8 mouse cellular contexts compared by ENCODE assay signal in genomic region chr9:108479241-108479640, GRCm38 (mm10). TPM values are rescaled to one million over a fixed set of nuclear protein-coding genes. Genes with fewer than 3 reads are reported as not detected.
DNase-seq lines count a peak whose midpoint lies in the region; ATAC-seq and TF ChIP-seq lines count a peak whose summit lies in the region.

No protein-coding gene starts in this region.

- peaks cover 1 to 10% of the 10 kb centered on the region in 2 experiments; a peak in 2 of 4 replicates for H3K4me1 ChIP-seq in ES-E14 (ENCODE audit: control insufficient read depth in 2 of 2, insufficient read depth in 2 of 2, low read length in 2 of 2, poor library complexity in 1 of 2)
- H3K4me1 ChIP-seq in hindbrain, embryonic 10.5 days (replicated peaks): peaks cover 35% of the 10 kb centered on the region
- H3K4me1 ChIP-seq in liver, embryonic 16.5 days (ENCODE audit: control insufficient read depth, low read depth, low read length): peaks cover 7% of the 10 kb centered on the region

- H3K36me3 ChIP-seq in ES-E14 (ENCODE audit: control insufficient read depth, insufficient read depth, low read length, poor library complexity, severe bottlenecking): no peaks in the 10 kb centered on the region
- peaks cover 32% of the 10 kb centered on the region for H3K36me3 ChIP-seq in hindbrain, embryonic 10.5 days
- no peaks in the 10 kb centered on the region for H3K36me3 ChIP-seq in liver, embryonic 16.5 days (ENCODE audit: control insufficient read depth, insufficient read depth)

- intact Hi-C loops in gastrocnemius, postnatal 14 days (cut with DNase I; ENCODE audit: low total_unique reads): no loop called here

- ATAC-seq in liver, embryonic 16.5 days (ENCODE audit: low read depth): no peak
- no peak for ATAC-seq in monocyte, adult 5-6 weeks (replicated peaks; ENCODE audit: insufficient number of reproducible peaks, low FRiP score, low TSS enrichment, poor library complexity, severe bottlenecking)

- WGBS in hindbrain, embryonic 10.5 days: 40% methylated on average over 11 of the region's 11 CpGs
- 29% methylated on average over 11 of the region's 11 CpGs for WGBS in liver, embryonic 16.5 days (ENCODE audit: insufficient replicate concordance)

- no peaks in the 10 kb centered on the region for H3K27me3 ChIP-seq in hindbrain, embryonic 10.5 days (ENCODE audit: insufficient read depth, poor library complexity, severe bottlenecking)
- peaks cover 7% of the 10 kb centered on the region for H3K27me3 ChIP-seq in liver, embryonic 16.5 days (ENCODE audit: control insufficient read depth, insufficient read depth, low read depth, low read length)

- DNase-seq in gastrocnemius, postnatal 10 days: peak; percentile 25
- no peak for DNase-seq in gastrocnemius, postnatal 14 days
- peak; percentile 25 for DNase-seq in ES-E14 (ENCODE audit: low read depth, low spot score)
- peak; percentile 56 for DNase-seq in hindbrain, embryonic 10.5 days (ENCODE audit: low spot score)
- DNase-seq in cerebellum, adult 18-20 months: no peak
- no peak for DNase-seq in spleen, postnatal 4 days (ENCODE audit: low spot score in 2 of 2)

- peak overlapping the region in 1 of 2 experiments; percentile 47; a peak in 2 of 4 replicates for H3K4me3 ChIP-seq in ES-E14 (ENCODE audit: insufficient read depth in 1 of 2, low read depth in 1 of 2, low read length in 2 of 2, poor library complexity in 1 of 2, severe bottlenecking in 1 of 2)
- H3K4me3 ChIP-seq in hindbrain, embryonic 10.5 days: peak overlapping the region; percentile 56
- no peak overlapping the region for H3K4me3 ChIP-seq in liver, embryonic 16.5 days (ENCODE audit: low read depth, low read length)

- in situ Hi-C loops in ES-E14 (cut with MboI; ENCODE audit: low sequenced_read_pairs in 2 of 2, unreplicated experiment in 2 of 2): no loop called here

- no peak overlapping the region for H3K9ac ChIP-seq in ES-E14 (ENCODE audit: insufficient read depth, low read depth, low read length, poor library complexity, severe bottlenecking)
- no peak overlapping the region for H3K9ac ChIP-seq in liver, embryonic 16.5 days (ENCODE audit: low read depth, low read length)

- no peak overlapping the region for H3K27ac ChIP-seq in ES-E14 (ENCODE audit: insufficient read depth, low read depth, low read length, poor library complexity, severe bottlenecking)
- H3K27ac ChIP-seq in hindbrain, embryonic 10.5 days: peak overlapping the region; percentile 87
- no peak overlapping the region for H3K27ac ChIP-seq in liver, embryonic 16.5 days (ENCODE audit: low read length)

- no peaks in the 10 kb centered on the region for H3K9me3 ChIP-seq in ES-E14 (ENCODE audit: control insufficient read depth, insufficient read depth, low read depth, low read length)
- no peaks in the 10 kb centered on the region for H3K9me3 ChIP-seq in hindbrain, embryonic 10.5 days
- no peaks in the 10 kb centered on the region for H3K9me3 ChIP-seq in liver, embryonic 16.5 days (replicated peaks; ENCODE audit: control insufficient read depth, low read length)

- peak overlapping the region; percentile 56; the same call in 1 of the 2 replicates for H3K4me2 ChIP-seq in liver, embryonic 16.5 days (ENCODE audit: low read depth, low read length)

TF ChIP-seq in ES-E14, 5 proteins besides CTCF, POLR2A, EP300 and RAD21:
- TF ChIP-seq ZNF384 (IDR thresholded peaks at IDR 0.05; ENCODE audit: low read depth, low read length): no peak
- no peak for TF ChIP-seq MAFK (IDR thresholded peaks at IDR 0.05; ENCODE audit: insufficient read depth, low read depth, low read length)
- no peak for TF ChIP-seq ZC3H11A (IDR thresholded peaks at IDR 0.05; ENCODE audit: borderline replicate concordance, low read depth, low read length)
- TF ChIP-seq CHD2 (IDR thresholded peaks at IDR 0.05; ENCODE audit: low read depth, low read length): no peak
- no peak for TF ChIP-seq HCFC1 (IDR thresholded peaks at IDR 0.05; ENCODE audit: borderline replicate concordance, insufficient read depth, low read length)

RNA-seq across cellular contexts. Expression of gene Lamb2, which starts 0.3 kb away (rescaled TPM):
- total RNA-seq in gastrocnemius, postnatal 10 days (2021): 100 to 1,000 TPM; 156 to 169 TPM
- 100 to 1,000 TPM; 118 to 125 TPM for total RNA-seq in gastrocnemius, postnatal 14 days (2021)
- 50.6 and 54.5 TPM in 2 replicates for total RNA-seq in ES-E14 (2012; rRNA removed)
- polyA plus RNA-seq in hindbrain, embryonic 10.5 days (2016; fragmentation: Nextera tagmentation; extraction: Ambion mirVana): 40.8 and 41.0 TPM in 2 replicates
- polyA plus RNA-seq in liver, embryonic 16.5 days (2015; fragmentation: Nextera tagmentation; extraction: Ambion mirVana): 9.7 and 10.7 TPM in 2 replicates
- not detected in 3 replicates for total RNA-seq in monocyte, adult 5-6 weeks (2017)

RNA-seq across cellular contexts. Expression of gene Usp19, which starts 11.2 kb away (rescaled TPM):
- total RNA-seq in gastrocnemius, postnatal 10 days (2021): 100 to 1,000 TPM in 1 of 2 experiments, 10 to 100 TPM in 1; 91.5 to 109 TPM
- total RNA-seq in gastrocnemius, postnatal 14 days (2021): 10 to 100 TPM; 85.9 to 92.0 TPM
- 92.1 and 126 TPM in 2 replicates for total RNA-seq in ES-E14 (2012; rRNA removed)
- 86.5 and 87.8 TPM in 2 replicates for polyA plus RNA-seq in hindbrain, embryonic 10.5 days (2016; fragmentation: Nextera tagmentation; extraction: Ambion mirVana)
- 25.7 and 28.6 TPM in 2 replicates for polyA plus RNA-seq in liver, embryonic 16.5 days (2015; fragmentation: Nextera tagmentation; extraction: Ambion mirVana)
- total RNA-seq in monocyte, adult 5-6 weeks (2017): 39.9 to 81.2 TPM (median 50.5 TPM) in 3 replicates

RNA-seq across cellular contexts. Expression of gene Klhdc8b, which starts 17.9 kb away (rescaled TPM):
- 1 to 10 TPM; 8.0 to 8.8 TPM for total RNA-seq in gastrocnemius, postnatal 10 days (2021)
- 1 to 10 TPM; 4.1 to 4.6 TPM for total RNA-seq in gastrocnemius, postnatal 14 days (2021)
- 6.6 and 6.7 TPM in 2 replicates for total RNA-seq in ES-E14 (2012; rRNA removed)
- 29.5 and 41.3 TPM in 2 replicates for polyA plus RNA-seq in hindbrain, embryonic 10.5 days (2016; fragmentation: Nextera tagmentation; extraction: Ambion mirVana)
- polyA plus RNA-seq in liver, embryonic 16.5 days (2015; fragmentation: Nextera tagmentation; extraction: Ambion mirVana): 13.3 and 14.8 TPM in 2 replicates
- 0.48 to 0.97 TPM in 2 of 3 replicates, not detected in the other for total RNA-seq in monocyte, adult 5-6 weeks (2017)

RNA-seq across cellular contexts. Expression of gene Ccdc71, which starts 18.9 kb away (rescaled TPM):
- total RNA-seq in gastrocnemius, postnatal 10 days (2021): 10 to 100 TPM; 20.9 to 21.2 TPM
- 10 to 100 TPM; 15.6 to 17.5 TPM for total RNA-seq in gastrocnemius, postnatal 14 days (2021)
- 16.7 and 18.6 TPM in 2 replicates for total RNA-seq in ES-E14 (2012; rRNA removed)
- polyA plus RNA-seq in hindbrain, embryonic 10.5 days (2016; fragmentation: Nextera tagmentation; extraction: Ambion mirVana): 56.1 and 56.9 TPM in 2 replicates
- 17.4 and 19.8 TPM in 2 replicates for polyA plus RNA-seq in liver, embryonic 16.5 days (2015; fragmentation: Nextera tagmentation; extraction: Ambion mirVana)
- 12.6 to 19.5 TPM (median 14.1 TPM) in 3 replicates for total RNA-seq in monocyte, adult 5-6 weeks (2017)

RNA-seq across cellular contexts. Expression of gene Qars, which starts 28.3 kb away (rescaled TPM):
- total RNA-seq in gastrocnemius, postnatal 10 days (2021): 10 to 100 TPM; 77.2 to 78.3 TPM
- 10 to 100 TPM; 65.9 to 72.6 TPM for total RNA-seq in gastrocnemius, postnatal 14 days (2021)
- 393 and 450 TPM in 2 replicates for total RNA-seq in ES-E14 (2012; rRNA removed)
- polyA plus RNA-seq in hindbrain, embryonic 10.5 days (2016; fragmentation: Nextera tagmentation; extraction: Ambion mirVana): 103 and 112 TPM in 2 replicates
- 47.0 and 51.4 TPM in 2 replicates for polyA plus RNA-seq in liver, embryonic 16.5 days (2015; fragmentation: Nextera tagmentation; extraction: Ambion mirVana)
- total RNA-seq in monocyte, adult 5-6 weeks (2017): 129 to 159 TPM (median 133 TPM) in 3 replicates

Comparison
In these comparisons a context has a peak if more than half of its experiments do, and no peak if none do; other contexts are left out.
1. DNase-seq: peak in gastrocnemius, postnatal 10 days (single experiment), ES-E14 (single experiment) and hindbrain, embryonic 10.5 days (single experiment); none in gastrocnemius, postnatal 14 days (single experiment), cerebellum, adult 18-20 months (0 of 2) and spleen, postnatal 4 days (0 of 2).
2. RNA of gene Lamb2, which starts 0.3 kb away (total RNA-seq): 156 to 169 TPM in gastrocnemius, postnatal 10 days, 118 to 125 TPM in gastrocnemius, postnatal 14 days and 50.6 to 54.5 TPM in ES-E14; not detected in monocyte, adult 5-6 weeks; every median in the first group is over 10 times any median in the second.